Mouse (Mus musculus): Measurements from ENCODE around the gene Atpaf1. TPM values are rescaled to one million over a fixed set of nuclear protein-coding genes. Genes with fewer than 3 reads are reported as not detected.

Atpaf1 gene
- polyA plus RNA-seq, 1 experiment from 2014 or later = 14.5 TPM

- WGBS (ENCODE audit: insufficient replicate concordance) = 30% methylated on average over 7 of the region's 7 CpGs
Observed at GRCm38 (mm10) chr4:115785511-115786034, 961 bp downstream of the Atpaf1 start.

GRCm38 (mm10) chr4:115790864-115791263 lies 6.3 kb downstream of the Atpaf1 start:
- Histone ChIP-seq H3K4me1 (ENCODE audit: insufficient read depth) (peaks cover 3% of the 10 kb centered on the region; the same call in 1 of the 2 replicates), H3K9me3 (ENCODE audit: low read length) (no peaks in the 10 kb centered on the region), H3K27ac (ENCODE audit: low read depth) (no peak overlapping the region), H3K4me3 (ENCODE audit: low read depth, low read length) (no peak overlapping the region), H3K9ac (replicated peaks) (no peak overlapping the region), H3K4me2 (ENCODE audit: low read depth, low read length) (no peak overlapping the region), H3K36me3 (replicated peaks; ENCODE audit: insufficient read depth, low read length) (peaks cover 42% of the 10 kb centered on the region), H3K27me3 (ENCODE audit: insufficient read depth, low read length) (no peaks in the 10 kb centered on the region)
- no peak for ATAC-seq
- no peak for DNase-seq
- no peak for TF ChIP-seq CTCF (IDR thresholded peaks at IDR 0.05; ENCODE audit: low read depth)
- 76% methylated on average over 3 of the region's 3 CpGs for WGBS (ENCODE audit: insufficient replicate concordance)

More at GRCm38 (mm10) chr4:115785511-115786034, 961 bp downstream of the Atpaf1 start:
- H3K9ac ChIP-seq (replicated peaks) = peak overlapping the region; percentile 82
- peak overlapping the region; percentile 72 for H3K4me2 ChIP-seq (ENCODE audit: low read depth, low read length)
- no peak for DNase-seq
- H3K27ac ChIP-seq (ENCODE audit: low read depth) = peak overlapping the region; percentile 49; the same call in 1 of the 2 replicates
- TF ChIP-seq EP300 (IDR thresholded peaks at IDR 0.05; ENCODE audit: low read depth) = no peak
- H3K36me3 ChIP-seq (replicated peaks; ENCODE audit: insufficient read depth, low read length) = peaks cover 19% of the 10 kb centered on the region
- H3K4me3 ChIP-seq (ENCODE audit: low read depth, low read length) = peak overlapping the region; percentile 76
- no peaks in the 10 kb centered on the region for H3K9me3 ChIP-seq (ENCODE audit: low read length)
- peaks cover 11% of the 10 kb centered on the region for H3K4me1 ChIP-seq (ENCODE audit: insufficient read depth)
- no peaks in the 10 kb centered on the region for H3K27me3 ChIP-seq (ENCODE audit: insufficient read depth, low read length)
- peak; percentile 26; the same call in 1 of the 2 replicates for ATAC-seq

DNA sequence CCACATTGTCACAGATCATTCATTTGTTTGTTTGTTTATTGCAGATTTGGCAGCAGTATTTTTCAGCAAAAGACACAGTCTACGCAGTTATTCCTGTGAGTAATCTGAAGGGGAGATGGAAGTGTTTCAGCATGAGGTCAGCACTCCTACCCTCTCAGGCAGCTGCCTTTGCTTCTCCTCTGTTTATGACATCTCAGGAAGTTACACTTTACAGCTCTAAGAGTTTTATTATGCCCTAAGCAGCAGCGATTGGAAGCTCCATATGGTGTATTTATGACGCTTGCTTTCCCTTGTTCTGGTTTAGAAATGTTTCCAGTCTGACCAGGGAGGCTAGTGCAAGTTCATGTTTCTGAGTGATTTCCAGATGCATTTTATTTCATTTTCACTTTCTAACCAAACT lies 10.7 kb downstream of the Atpaf1 start:
- ATAC-seq (no peak), DNase-seq (no peak)
- Histone ChIP-seq H3K4me1 (ENCODE audit: insufficient read depth) (no peaks in the 10 kb centered on the region), H3K36me3 (replicated peaks; ENCODE audit: insufficient read depth, low read length) (peaks cover 43% of the 10 kb centered on the region), H3K9me3 (ENCODE audit: low read length) (no peaks in the 10 kb centered on the region), H3K27me3 (ENCODE audit: insufficient read depth, low read length) (no peaks in the 10 kb centered on the region), H3K4me3 (ENCODE audit: low read depth, low read length) (no peak overlapping the region), H3K9ac (replicated peaks) (no peak overlapping the region), H3K4me2 (ENCODE audit: low read depth, low read length) (no peak overlapping the region), H3K27ac (ENCODE audit: low read depth) (no peak overlapping the region)
- no peak for TF ChIP-seq CTCF (IDR thresholded peaks at IDR 0.05; ENCODE audit: low read depth)
- TF ChIP-seq EP300 (IDR thresholded peaks at IDR 0.05; ENCODE audit: low read depth) = no peak
- WGBS (ENCODE audit: insufficient replicate concordance) = 83% methylated on average over 3 of the region's 3 CpGs

DNA sequence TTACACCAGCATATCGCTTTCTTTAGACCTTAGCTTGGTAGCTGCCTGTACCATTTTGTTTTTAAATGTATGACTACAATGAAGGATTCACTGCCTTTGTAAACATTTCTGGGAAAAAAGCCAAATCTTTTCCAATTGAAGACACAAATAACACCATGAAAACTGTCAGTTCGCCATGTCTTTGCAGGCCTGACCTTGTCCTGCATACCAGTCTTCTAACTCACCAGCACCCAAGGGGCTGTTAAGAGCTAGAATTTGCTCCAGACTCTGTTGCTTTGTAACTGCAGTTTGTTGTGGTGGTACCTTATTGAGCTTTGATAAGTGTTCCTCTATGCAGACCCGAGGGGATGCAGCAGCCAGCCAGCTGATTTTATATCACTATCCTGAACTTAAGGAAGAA lies 15.4 kb downstream of the Atpaf1 start:
- H3K4me3 ChIP-seq (ENCODE audit: low read depth, low read length) = no peak overlapping the region
- ATAC-seq = no peak
- H3K4me2 ChIP-seq (ENCODE audit: low read depth, low read length) = no peak overlapping the region
- no peak for DNase-seq
- TF ChIP-seq CTCF (IDR thresholded peaks at IDR 0.05; ENCODE audit: low read depth) (no peak), EP300 (IDR thresholded peaks at IDR 0.05; ENCODE audit: low read depth) (no peak)
- peaks cover 38% of the 10 kb centered on the region for H3K36me3 ChIP-seq (replicated peaks; ENCODE audit: insufficient read depth, low read length)
- H3K27ac ChIP-seq (ENCODE audit: low read depth) = no peak overlapping the region
- WGBS (ENCODE audit: insufficient replicate concordance) = 81% methylated on average over 3 of the region's 3 CpGs
- H3K9ac ChIP-seq (replicated peaks) = no peak overlapping the region
- H3K9me3 ChIP-seq (ENCODE audit: low read length) = no peaks in the 10 kb centered on the region
- H3K4me1 ChIP-seq (ENCODE audit: insufficient read depth) = no peaks in the 10 kb centered on the region
- H3K27me3 ChIP-seq (ENCODE audit: insufficient read depth, low read length) = no peaks in the 10 kb centered on the region

DNA sequence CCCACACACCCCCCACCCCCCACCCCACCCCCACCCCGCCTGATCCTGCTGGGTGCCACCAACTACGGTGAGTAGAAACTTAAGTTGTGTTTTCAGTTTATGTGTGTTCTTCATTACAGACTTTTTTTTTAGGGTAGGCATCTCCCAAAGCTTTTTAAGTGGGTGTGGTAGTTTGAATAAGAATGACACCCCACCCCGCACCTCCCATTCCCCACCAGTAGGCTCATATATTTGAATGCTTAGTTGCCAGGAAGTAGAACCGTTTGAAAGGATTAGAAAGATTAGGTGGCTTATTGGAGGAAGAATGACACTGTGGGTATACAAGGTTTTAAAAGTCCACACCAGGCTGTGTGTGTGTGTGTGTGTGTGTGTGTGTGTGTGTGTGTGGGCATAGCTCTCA lies 27.7 kb downstream of the Atpaf1 start:
- WGBS (ENCODE audit: insufficient replicate concordance) = 74% methylated on average over 4 of the region's 4 CpGs
- H3K4me2 ChIP-seq (ENCODE audit: low read depth, low read length) = no peak overlapping the region
- ATAC-seq (no peak), DNase-seq (no peak)
- no peaks in the 10 kb centered on the region for H3K9me3 ChIP-seq (ENCODE audit: low read length)
- H3K27me3 ChIP-seq (ENCODE audit: insufficient read depth, low read length) = no peaks in the 10 kb centered on the region
- TF ChIP-seq CTCF (IDR thresholded peaks at IDR 0.05; ENCODE audit: low read depth) (no peak), EP300 (IDR thresholded peaks at IDR 0.05; ENCODE audit: low read depth) (no peak)
- H3K9ac ChIP-seq (replicated peaks) = no peak overlapping the region
- H3K4me1 ChIP-seq (ENCODE audit: insufficient read depth) = no peaks in the 10 kb centered on the region
- peaks cover 3% of the 10 kb centered on the region; the same call in 1 of the 2 replicates for H3K36me3 ChIP-seq (replicated peaks; ENCODE audit: insufficient read depth, low read length)
- no peak overlapping the region for H3K4me3 ChIP-seq (ENCODE audit: low read depth, low read length)
- H3K27ac ChIP-seq (ENCODE audit: low read depth) = no peak overlapping the region

DNA sequence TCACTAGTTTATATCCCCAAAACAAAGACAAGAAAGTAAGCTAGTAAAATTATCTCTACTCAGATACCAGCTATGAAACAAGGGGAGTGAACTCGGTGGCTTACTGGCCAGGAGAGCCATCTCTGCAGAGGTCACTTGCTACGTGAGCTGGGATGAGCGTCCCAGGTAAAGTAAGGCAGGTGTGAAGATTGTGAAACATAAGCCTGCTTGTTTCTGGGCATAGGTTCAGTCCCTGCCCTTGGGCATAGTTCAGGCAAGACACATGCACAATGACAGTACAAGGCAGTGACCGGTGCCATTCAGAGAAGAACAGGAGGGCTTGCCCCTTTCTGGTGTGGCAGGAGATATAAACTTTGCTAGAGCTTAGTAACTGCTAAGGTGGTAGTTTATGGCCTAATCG lies 31.0 kb downstream of the Atpaf1 start:
- H3K4me2 ChIP-seq (ENCODE audit: low read depth, low read length) = no peak overlapping the region

More for the DNA sequence above, 31.0 kb downstream of the Atpaf1 start:
- 81% methylated on average over 5 of the region's 5 CpGs for WGBS (ENCODE audit: insufficient replicate concordance)
- no peak overlapping the region for H3K9ac ChIP-seq (replicated peaks)
- H3K27ac ChIP-seq (ENCODE audit: low read depth) = no peak overlapping the region
- no peak for DNase-seq
- peaks cover 3% of the 10 kb centered on the region; the same call in 1 of the 2 replicates for H3K36me3 ChIP-seq (replicated peaks; ENCODE audit: insufficient read depth, low read length)
- H3K9me3 ChIP-seq (ENCODE audit: low read length) = no peaks in the 10 kb centered on the region
- H3K27me3 ChIP-seq (ENCODE audit: insufficient read depth, low read length) = no peaks in the 10 kb centered on the region
- no peak overlapping the region for H3K4me3 ChIP-seq (ENCODE audit: low read depth, low read length)
- no peak for TF ChIP-seq CTCF (IDR thresholded peaks at IDR 0.05; ENCODE audit: low read depth)
- no peak for TF ChIP-seq EP300 (IDR thresholded peaks at IDR 0.05; ENCODE audit: low read depth)
- H3K4me1 ChIP-seq (ENCODE audit: insufficient read depth) = no peaks in the 10 kb centered on the region; the same call in 1 of the 2 replicates
- no peak for ATAC-seq

Data from liver, postnatal 0 days (tissue).